Mouse (Mus musculus) small intestine, adult 10 weeks (tissue): ENCODE data around the gene Kirrel2. TPM values are rescaled to one million over a fixed set of nuclear protein-coding genes. Genes with fewer than 3 reads are reported as not detected.

Source experiments
- polyA plus RNA-seq: library from polyadenylated mRNA; stranded (reverse); fragments of 350-450 nt; fragmentation: Illumina TruSeq; extraction: RNeasy Lipid Tissue Mini Kit (QIAGEN cat#74804); gene quantifications from one replicate; pipeline ENCODE4 v1.2.3, GENCODE M21; 2014; ENCODE audit warnings: low replicate concordance

Gene Kirrel2
- not detected for polyA plus RNA-seq

GRCm38 (mm10) chr7:30457629-30458330 is at the start of gene Kirrel2, which contains the start of gene Nphs1:
Kirrel2 (minus strand) TSS chr7:30457690.
Nphs1 (plus strand) TSS chr7:30458315.

DNA sequence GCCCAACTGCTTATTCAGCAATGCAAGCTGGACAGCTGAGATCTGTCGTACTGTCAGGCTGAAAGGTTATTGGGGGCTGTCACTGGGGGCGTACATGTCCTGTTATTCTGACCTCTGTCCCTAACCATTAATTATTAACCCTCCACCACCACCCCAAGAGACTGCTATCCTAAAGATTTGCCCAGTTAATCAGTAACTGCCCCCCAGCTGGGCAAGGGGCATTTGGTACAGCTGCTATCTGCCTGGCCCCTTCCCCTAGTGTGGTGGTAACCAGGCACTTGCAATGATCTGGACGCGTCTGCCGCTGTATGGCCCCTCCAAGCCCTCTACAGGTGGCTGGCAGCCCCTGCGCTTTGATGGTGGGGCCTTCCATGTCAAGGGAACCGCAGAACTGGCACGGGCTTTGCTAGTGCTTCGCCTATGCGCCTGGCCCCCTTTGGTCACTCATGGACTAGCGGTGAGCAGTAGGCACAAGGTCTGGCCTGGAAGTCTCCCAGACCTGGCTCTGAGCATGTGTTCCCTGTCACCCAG is 36.0 kb upstream of the Kirrel2 start, which contains the start of gene Prodh2:
TSS of gene Prodh2 (plus strand) at position 222 of the 531 bp plus-strand sequence.

DNA sequence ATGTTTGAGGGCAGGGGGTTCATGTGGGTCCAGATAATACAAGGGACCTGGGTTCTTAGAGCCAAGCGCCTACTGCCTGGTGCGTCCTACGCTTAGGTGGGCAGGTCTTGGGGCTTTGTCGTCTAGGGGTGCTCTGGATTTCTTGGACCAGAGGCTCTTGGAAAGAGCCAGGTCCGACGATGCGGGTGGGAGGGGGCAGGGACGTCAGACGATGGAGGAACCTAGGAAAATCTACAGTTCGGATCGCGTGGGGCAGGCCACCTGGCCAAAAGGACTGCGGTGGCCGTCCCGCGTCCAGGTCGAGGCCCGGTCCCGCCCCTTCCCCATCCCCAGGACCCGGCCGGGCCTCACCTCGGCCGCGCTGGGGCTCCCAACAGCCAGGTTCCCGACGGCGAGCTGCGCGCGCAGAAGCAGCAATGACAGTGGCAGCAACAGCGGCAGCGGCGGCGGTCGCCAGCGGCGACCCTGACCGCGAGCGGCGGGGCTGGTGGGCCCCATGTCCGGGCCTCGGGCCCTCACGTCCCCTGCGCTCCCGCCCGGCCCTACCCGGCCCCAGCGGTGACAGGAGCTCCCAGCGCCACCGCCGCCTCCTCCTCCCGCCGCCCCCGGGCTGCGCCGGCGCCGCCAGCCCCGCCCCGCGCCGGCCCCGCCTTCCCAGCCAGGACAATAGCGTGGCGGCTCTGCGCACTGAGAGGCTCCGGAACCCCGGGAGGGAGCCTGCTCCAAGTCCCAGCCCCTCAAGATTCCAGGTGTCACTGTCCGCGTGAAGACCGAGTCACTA is 12.3 kb downstream of the Kirrel2 start, which contains the start of gene Aplp1:
TSS of gene Aplp1 (minus strand) at position 565 of the 781 bp plus-strand sequence.

DNA sequence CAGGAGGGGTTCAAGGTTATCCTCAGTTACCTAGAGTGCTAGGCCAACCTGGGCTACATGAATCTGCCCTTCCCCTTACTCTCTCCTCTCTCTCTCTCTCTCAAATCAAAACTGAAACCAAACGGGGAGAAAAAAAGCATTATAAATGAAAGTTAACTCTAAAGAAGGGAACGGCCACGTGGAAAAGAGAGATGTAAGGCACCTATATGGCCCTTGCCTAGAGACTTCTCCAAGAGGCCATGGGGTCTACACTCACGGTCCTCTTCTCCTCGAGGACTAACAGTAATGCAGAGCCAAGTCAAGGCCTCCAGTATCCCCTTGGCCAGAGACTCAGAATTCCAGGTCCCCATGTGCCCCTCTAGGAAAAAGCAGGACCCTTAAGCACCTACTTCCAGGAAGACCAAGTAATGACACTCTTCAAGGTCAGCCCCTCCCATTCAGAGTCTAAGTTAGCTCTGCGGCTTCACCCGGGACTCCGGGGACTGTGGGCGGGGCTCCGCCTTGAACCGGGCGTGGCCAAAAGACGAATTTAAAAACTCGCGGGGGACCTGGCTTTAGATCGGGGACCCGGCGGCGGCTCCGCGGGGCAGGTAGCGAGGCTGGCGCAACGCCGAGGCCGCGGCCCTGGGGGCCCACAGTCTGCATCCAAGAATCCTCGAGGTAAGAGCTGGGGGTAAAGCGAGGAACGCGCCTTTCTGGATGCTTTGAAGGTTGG is 36.2 kb downstream of the Kirrel2 start, which contains the start of gene Nfkbid:
TSS of gene Nfkbid (plus strand) at position 558 of the 715 bp plus-strand sequence.

DNA sequence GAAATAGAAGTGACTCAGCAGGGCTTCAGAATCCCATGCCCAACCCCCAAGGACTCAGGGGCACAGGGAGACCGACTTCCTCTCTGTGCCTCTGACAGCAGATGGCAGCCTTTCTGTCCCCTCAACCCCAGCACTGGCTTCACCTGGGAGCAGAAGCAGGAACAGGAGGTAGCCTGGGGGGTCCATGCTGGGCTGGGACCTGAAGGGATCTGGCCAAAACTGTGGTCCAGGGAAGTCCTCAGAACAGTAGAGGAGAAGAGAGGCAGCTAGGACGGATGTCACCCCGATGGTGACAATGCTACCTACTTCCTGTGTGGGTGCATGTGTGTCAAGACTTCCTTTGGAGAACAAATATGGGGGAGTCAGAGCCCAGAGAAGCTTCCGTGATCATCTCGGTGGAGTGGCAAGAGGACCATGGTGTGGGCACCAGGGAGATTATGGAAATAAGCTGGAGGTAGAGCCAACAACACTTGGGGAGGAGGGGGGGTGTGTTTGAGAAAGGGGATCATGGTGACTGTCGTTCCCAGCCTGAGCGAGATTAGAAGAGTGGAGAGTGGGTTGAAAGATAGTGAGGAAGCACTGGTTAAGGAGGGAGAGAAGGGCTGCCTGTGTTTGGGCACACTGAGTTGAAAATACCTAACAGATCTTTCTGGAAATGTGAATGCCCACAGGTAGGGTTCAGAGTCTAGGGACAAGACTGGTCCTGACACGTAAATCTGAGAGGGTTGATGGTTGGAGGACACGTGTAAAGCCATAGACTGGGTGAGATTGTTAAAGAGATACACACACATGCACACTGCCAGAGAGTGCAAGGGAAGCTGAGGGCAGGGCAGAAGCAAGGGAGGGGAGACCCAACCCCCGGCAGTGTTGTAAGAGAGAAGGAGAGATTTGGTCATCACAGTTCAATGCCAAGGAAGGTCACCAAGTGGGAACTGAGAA is 37.7 kb downstream of the Kirrel2 start, which contains the start of gene Hcst:
TSS of gene Hcst (minus strand) at position 294 of the 939 bp plus-strand sequence.

GRCm38 (mm10) chr7:30413596-30413995 is 43.9 kb downstream of the Kirrel2 start, which contains the start of gene Tyrobp:
Tyrobp (plus strand) TSS chr7:30413760.

Other genes starting within 250 kb of the Kirrel2 start
- not detected for gene Polr2i, start 225.7 kb downstream of the Kirrel2 start, polyA plus RNA-seq
- 3.2 TPM for gene Tbcb, start 225.4 kb downstream of the Kirrel2 start, polyA plus RNA-seq
- not detected for gene Ovol3, start 222.0 kb downstream of the Kirrel2 start, polyA plus RNA-seq
- not detected for gene Thap8, start 177.6 kb downstream of the Kirrel2 start, polyA plus RNA-seq
- gene Wdr62, start 177.3 kb downstream of the Kirrel2 start, polyA plus RNA-seq, result not detected
- 1.2 TPM for gene Clip3, start 166.0 kb downstream of the Kirrel2 start, polyA plus RNA-seq
- gene Alkbh6, start 149.0 kb downstream of the Kirrel2 start, polyA plus RNA-seq, result 2.9 TPM
- 1.6 TPM for gene Syne4, start 142.9 kb downstream of the Kirrel2 start, polyA plus RNA-seq
- 0.71 TPM for gene E130208F15Rik, start 135.9 kb downstream of the Kirrel2 start, polyA plus RNA-seq
- gene Sdhaf1, start 133.8 kb downstream of the Kirrel2 start, polyA plus RNA-seq, result 1.3 TPM
- gene Lrfn3, start 94.9 kb downstream of the Kirrel2 start, polyA plus RNA-seq, result 0.41 TPM
- gene Tyrobp, start 43.9 kb downstream of the Kirrel2 start, polyA plus RNA-seq, result 2.8 TPM
- gene Hcst, start 37.8 kb downstream of the Kirrel2 start, polyA plus RNA-seq, result not detected
- gene Nfkbid, start 36.0 kb downstream of the Kirrel2 start, polyA plus RNA-seq, result 0.67 TPM
- 9.8 TPM for gene Aplp1, start 12.2 kb downstream of the Kirrel2 start, polyA plus RNA-seq
- gene Nphs1, start 625 bp upstream of the Kirrel2 start, polyA plus RNA-seq, result 0.15 TPM
- not detected for gene Prodh2, start 35.9 kb upstream of the Kirrel2 start, polyA plus RNA-seq
- gene Arhgap33, start 77.4 kb upstream of the Kirrel2 start, polyA plus RNA-seq, result 0.11 TPM
- 28.5 TPM for gene Hspb6, start 94.5 kb upstream of the Kirrel2 start, polyA plus RNA-seq
- 0.97 TPM for gene Proser3, start 94.6 kb upstream of the Kirrel2 start, polyA plus RNA-seq
- not detected for gene Lin37, start 102.1 kb upstream of the Kirrel2 start, polyA plus RNA-seq
- 2.6 TPM for gene U2af1l4, start 105.6 kb upstream of the Kirrel2 start, polyA plus RNA-seq
- gene Gm49396, start 105.7 kb upstream of the Kirrel2 start, polyA plus RNA-seq, result 6.2 TPM
- gene Psenen, start 105.9 kb upstream of the Kirrel2 start, polyA plus RNA-seq, result 17.3 TPM
- not detected for gene Igflr1, start 107.7 kb upstream of the Kirrel2 start, polyA plus RNA-seq
- gene Kmt2b, start 131.0 kb upstream of the Kirrel2 start, polyA plus RNA-seq, result 4.6 TPM
- gene Zbtb32, start 141.2 kb upstream of the Kirrel2 start, polyA plus RNA-seq, result not detected
- gene Upk1a, start 155.2 kb upstream of the Kirrel2 start, polyA plus RNA-seq, result not detected
- gene Cox6b1, start 168.5 kb upstream of the Kirrel2 start, polyA plus RNA-seq, result 1,034 TPM
- gene Etv2, start 178.2 kb upstream of the Kirrel2 start, polyA plus RNA-seq, result not detected
- gene Rbm42, start 192.6 kb upstream of the Kirrel2 start, polyA plus RNA-seq, result not detected
- 2.8 TPM for gene Haus5, start 207.3 kb upstream of the Kirrel2 start, polyA plus RNA-seq
- gene Pmis2, start 213.9 kb upstream of the Kirrel2 start, polyA plus RNA-seq, result not detected
- not detected for gene 2200002J24Rik, start 241.2 kb upstream of the Kirrel2 start, polyA plus RNA-seq